Mouse (Mus musculus) urinary bladder, postnatal 10 days (tissue): Measurements from ENCODE around the gene Plod1.

ENCODE experiments used
- DNase-seq: peaks from one replicate; pipeline ENCODE4 v3.0.0; 2022; ENCODE audit warnings: low spot score

Plod1 gene

DNA sequence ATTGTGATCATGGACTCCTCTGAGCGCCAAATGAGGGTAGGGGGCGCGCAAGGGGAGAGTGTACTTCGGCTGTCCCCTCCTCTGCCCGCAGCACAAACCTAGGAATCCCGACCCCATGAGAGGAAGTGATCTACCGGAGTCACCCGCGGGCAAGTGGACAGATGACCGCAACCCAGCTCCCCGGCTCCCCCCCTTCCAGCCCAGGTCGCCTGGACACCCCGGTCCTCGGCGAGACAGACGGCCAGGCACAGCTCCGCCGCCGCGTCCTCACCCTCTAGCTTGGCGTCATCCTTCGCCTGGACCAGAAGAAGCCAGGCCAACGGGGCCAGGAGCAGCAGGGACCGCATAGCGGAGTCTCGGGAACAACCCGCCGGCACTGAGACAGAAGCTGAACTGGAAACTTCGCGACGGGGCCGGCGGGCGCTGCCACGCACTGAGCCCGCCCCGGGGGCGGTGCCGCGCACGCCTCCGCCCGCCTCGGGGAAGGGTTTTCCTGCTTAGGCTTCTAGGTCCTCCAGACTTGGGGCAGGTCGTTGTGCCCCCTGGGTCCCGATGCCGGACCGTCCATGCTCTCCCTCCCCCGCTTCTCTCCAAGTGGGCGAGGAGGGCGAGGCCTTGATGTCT lies at the start of gene Plod1:
Gene Plod1, minus strand, starts transcription at position 437 of the 624 bp plus-strand sequence.
- DNase-seq: no peak

DNA sequence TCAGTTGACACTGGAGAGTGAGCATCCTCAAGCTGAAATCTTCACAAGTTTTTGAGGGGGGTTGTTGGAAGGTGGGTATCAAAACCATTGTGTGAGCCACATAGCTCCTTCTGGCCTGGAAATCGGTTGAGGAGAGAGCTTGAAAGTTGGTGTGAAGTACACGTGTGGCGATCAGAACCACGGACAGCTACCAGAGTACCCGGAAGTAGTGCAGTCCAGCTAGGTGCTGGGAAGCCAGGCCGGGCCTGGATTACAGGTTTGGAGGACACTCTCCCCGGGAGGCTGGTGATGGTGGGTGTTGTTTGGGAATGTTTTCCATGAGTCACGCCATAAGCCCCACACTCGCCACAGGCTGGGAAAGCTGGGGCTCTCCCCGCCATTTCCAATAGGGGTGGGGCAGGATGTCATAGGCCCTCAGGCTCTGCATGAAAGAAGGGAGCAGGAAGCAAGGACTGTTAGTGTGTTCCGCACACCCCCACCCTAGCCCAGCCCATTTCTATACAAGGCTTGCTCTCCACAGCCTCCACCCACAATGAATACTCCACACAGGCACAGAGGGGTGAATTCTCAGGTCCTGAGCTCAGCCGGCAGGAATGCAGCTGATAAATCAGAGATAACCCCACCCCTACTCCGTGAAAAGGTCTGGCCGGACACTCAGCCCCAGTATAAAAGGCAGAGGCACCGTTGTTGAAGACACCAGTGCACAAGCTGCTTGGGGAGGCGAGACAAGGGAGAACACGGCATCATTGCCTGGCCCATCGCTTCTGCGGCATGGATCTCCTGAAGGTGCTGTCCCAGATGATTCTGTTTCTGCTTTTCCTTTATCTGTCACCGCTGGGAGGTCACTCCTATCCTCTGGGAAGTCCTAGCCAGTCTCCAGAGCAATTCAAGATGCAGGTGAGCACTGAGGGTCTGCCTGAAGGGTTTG lies 48.9 kb upstream of the Plod1 start, which contains the start of gene Nppb:
Gene Nppb, plus strand, starts transcription at position 584 of the 928 bp plus-strand sequence.
- no peak for DNase-seq

DNA sequence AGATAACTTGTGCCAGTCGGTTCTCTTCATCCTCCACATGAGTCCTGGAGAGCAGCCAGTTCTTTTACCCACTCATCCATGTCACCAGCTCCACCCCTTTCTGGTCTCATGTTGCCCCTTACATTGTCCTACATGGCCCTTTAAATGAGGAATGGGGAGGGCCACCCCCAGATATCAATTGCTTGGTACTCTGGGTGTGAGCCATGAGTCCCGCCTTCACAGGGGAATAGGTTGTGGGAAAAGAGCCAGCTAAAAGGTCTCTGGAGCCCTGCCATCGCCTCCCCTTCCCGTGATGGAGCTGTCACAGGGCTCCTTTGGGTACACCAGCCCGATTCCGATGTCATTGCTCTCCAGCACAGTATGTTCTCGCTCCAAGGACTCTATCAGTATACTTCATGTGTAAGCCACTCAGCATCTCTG lies 42.9 kb upstream of the Plod1 start:
- DNase-seq: no peak

GRCm38 (mm10) chr4:147978391-147978790 lies 41.8 kb upstream of the Plod1 start:
- no peak for DNase-seq

- DNase-seq: no peak
Observed at GRCm38 (mm10) chr4:147977726-147978125, 41.2 kb upstream of the Plod1 start.

DNA sequence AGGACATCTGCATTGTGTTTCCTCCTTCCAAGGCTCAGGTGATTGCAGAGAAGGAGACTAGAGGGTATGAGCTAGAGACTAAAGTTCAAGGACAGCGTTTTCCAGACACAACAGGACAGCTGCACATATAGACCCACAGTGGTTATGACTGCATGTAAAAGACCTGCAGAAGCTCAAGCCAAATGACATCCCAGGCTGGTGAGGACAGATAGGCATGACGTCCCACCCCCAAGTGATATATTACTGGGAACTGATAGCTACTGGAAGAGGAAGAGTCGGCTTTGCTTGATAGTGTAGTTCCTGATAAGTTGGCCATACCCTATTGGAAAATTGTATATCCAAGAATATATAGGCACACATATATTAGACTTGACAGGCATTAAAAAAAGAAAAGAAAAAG lies 39.7 kb upstream of the Plod1 start:
- DNase-seq: no peak

- no peak for DNase-seq
Observed at GRCm38 (mm10) chr4:147969337-147969736, 32.8 kb upstream of the Plod1 start.

GRCm38 (mm10) chr4:147968816-147969215 lies 32.2 kb upstream of the Plod1 start:
- no peak for DNase-seq

- DNase-seq: no peak
Observed at GRCm38 (mm10) chr4:147965712-147966111, 29.1 kb upstream of the Plod1 start.

GRCm38 (mm10) chr4:147963623-147964022 lies 27.1 kb upstream of the Plod1 start:
- no peak for DNase-seq

GRCm38 (mm10) chr4:147962781-147963180 lies 26.2 kb upstream of the Plod1 start:
- DNase-seq: no peak

- DNase-seq: no peak
Observed at GRCm38 (mm10) chr4:147959881-147960831, 23.6 kb upstream of the Plod1 start.

DNA sequence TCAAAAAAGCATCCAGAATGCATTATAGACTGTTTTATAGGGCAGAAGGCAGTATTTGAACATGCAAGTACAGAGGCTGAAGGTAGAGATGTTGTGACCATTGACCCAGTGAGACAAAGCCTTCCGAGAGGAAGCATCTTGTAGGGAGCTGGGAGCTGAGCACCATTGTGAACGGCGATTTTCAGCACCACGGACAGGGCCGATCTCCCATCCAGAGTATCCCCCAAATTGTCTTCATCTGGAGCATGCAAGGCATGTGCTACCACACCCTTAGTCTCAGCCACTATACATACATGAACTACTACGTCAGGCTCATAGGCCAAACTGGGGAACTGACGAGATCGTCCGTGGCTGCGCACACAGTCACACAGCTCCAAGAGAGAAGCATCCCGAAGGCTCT lies 20.6 kb upstream of the Plod1 start:
- DNase-seq: no peak

DNA sequence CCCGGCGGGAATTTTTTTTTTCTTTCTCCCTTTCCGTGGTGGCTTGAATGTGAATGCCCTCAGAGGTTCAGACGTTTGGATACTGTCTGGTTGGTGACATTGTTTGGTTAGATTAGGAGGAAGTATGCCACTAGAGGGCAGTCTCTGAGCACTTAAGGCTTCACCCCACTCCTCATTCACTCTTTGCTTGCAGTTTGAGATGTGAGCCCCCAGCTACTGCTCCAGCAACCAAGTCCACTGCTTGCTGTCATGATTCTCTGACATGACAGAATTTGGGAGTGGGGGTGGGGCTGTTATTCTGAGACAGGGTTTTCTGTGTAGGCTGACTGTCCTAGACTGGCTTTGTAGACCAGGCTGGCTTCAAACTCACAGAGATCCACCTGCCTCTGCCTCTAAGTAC lies 17.0 kb upstream of the Plod1 start:
- no peak for DNase-seq

DNA sequence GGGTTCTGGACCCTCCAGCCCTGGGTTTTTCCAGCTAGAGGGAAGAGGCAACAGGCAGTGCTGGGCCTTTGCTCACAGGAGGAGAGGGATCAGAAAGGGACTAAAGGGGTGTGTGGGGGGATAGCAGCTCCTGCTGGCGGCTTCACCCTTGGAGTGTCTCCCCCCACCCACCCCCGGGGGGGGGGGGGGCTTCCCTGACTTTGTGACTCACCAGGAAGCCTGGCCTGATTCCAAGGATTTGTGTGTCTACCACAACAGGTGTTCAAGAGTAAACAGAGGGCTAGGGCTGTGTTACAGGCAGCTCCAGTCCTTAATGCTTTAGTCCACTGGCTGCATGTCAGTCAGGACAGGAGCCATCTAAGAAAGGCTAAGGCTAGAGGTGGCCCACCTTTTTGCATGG lies 10.9 kb upstream of the Plod1 start:
- no peak for DNase-seq

- no peak for DNase-seq
Observed at GRCm38 (mm10) chr4:147943005-147943404, 6.4 kb upstream of the Plod1 start.

DNA sequence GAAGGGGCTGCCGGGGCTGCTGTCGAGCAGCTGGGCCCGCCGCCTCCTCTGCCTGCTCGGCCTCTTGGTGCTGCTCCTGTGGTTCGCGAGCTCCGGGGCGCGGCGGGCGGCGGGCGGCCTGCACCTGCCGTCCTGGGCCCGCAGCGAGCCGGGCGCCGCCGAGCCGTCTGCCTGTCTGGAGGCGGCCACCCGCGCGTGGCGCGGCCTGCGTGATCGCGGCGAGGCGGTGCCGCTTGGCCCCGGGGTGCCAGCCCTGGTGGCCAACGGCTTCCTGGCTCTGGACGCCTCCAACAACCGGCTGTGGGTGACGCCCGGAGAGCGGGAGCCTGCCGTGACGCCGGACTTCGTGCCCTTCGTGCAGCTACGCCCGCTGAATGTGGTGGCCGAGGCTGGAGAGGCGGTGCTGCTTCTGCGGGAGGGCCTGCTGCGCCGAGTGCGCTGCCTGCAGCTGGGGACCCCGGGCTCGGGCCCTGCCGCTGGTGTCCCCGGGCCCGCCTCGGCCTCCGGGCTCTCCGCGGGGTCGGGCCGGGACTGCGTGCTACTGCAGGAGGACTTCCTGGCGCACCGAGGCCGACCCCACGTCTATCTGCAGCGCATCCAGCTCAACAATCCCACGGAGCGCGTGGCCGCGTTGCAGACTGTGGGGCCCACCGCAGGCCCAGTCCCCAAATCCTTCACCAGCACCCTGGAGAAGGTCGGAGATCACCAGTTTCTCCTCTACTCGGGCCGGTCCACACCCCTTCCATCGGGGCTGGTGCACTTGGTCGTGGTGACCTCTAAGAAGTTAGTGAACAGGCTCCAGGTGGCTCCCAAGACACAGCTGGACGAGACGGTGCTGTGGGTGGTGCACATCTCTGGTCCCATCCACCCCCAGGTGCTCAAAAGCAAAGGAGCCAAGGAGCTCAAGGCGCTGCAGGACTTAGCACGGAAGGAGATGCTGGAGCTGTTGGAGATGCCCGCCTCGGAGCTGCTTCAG lies 4.8 kb upstream of the Plod1 start:
- no peak for DNase-seq

GRCm38 (mm10) chr4:147940576-147941044 lies 4.0 kb upstream of the Plod1 start, which contains the start of gene 2510039O18Rik:
TSS of gene 2510039O18Rik (plus strand) at chr4:147940895.
- peak; percentile 64 for DNase-seq

- no peak for DNase-seq
Observed at GRCm38 (mm10) chr4:147940111-147940510, 3.5 kb upstream of the Plod1 start.
